Mouse (Mus musculus) forebrain, embryonic 13.5 days (tissue): ENCODE measurements at regions not wholly inside any gene's neighbourhood (a gene's known extent, or its start where the extent isn't known, plus 50 kb on each side); places are given as distances from the start of the nearest gene placed in this dataset.

Source experiments
- ATAC-seq: fragments of 200-750 bp; cut with Nextera tagmentation; 2 replicates; pipeline ENCODE4 v1.8.0; 2017
- H3K27ac ChIP-seq: fragments of 300-500 bp; sonication (generic); 2 replicates; pipeline ENCODE4 v1.5.1; 2015; ENCODE audit warnings: inconsistent platforms, mild to moderate bottlenecking, moderate library complexity
- H3K27me3 ChIP-seq: fragments of 300-500 bp; sonication (generic); 2 replicates; pipeline ENCODE4 v1.6.1; 2015; ENCODE audit warnings: mild to moderate bottlenecking, inconsistent platforms
- H3K36me3 ChIP-seq: fragments of 300-500 bp; sonication (generic); 2 replicates; pipeline ENCODE4 v1.6.1; 2015; ENCODE audit warnings: mild to moderate bottlenecking, inconsistent platforms; ENCODE audit not compliant: poor library complexity, severe bottlenecking
- H3K4me1 ChIP-seq: fragments of 300-500 bp; sonication (generic); 2 replicates; pipeline ENCODE4 v1.6.1; 2015; ENCODE audit warnings: inconsistent platforms
- H3K4me2 ChIP-seq: fragments of 300-500 bp; sonication (generic); 2 replicates; pipeline ENCODE4 v1.6.1; 2015; ENCODE audit warnings: inconsistent platforms, mild to moderate bottlenecking, moderate library complexity
- H3K4me3 ChIP-seq: fragments of 300-500 bp; sonication (generic); 2 replicates; pipeline ENCODE4 v1.5.1; 2015; ENCODE audit warnings: mild to moderate bottlenecking, inconsistent platforms
- H3K9ac ChIP-seq: fragments of 300-500 bp; sonication (generic); 2 replicates; pipeline ENCODE4 v1.6.1; 2015; ENCODE audit warnings: mild to moderate bottlenecking, inconsistent platforms
- H3K9me3 ChIP-seq: fragments of 300-500 bp; sonication (generic); replicated peaks from 2 replicates; pipeline ENCODE4 v1.6.1; 2016; ENCODE audit warnings: inconsistent platforms
- WGBS: fragments of 180-500 bp; shearing (Covaris S2); methylation state at CpG from one replicate; pipeline ENCODE4 v1.1.7; 2015; 5-methylcytosine and 5-hydroxymethylcytosine counted together

DNA sequence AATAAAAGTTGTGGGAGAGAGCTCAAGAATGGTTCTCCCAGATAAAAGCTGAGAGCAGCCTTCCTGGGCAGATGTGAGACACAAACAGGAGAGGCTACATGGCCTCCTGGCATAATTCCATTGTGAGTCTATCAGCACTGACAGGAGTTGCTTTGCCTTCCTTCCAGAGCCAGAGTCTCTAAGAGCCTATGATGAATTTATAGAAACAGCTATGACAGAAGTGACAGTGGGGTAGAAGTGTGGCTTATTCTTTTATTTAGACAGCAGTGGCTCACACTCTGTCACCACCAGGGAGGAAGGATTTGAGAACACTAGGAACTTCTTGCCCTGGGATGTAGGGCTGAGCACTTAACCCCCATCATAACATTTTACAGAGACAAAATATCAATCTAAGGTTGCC is 592.2 kb upstream of the Klf4 start:
- Histone ChIP-seq H3K9ac (no peak overlapping the region), H3K4me3 (no peak overlapping the region), H3K36me3 (no peaks in the 10 kb centered on the region), H3K4me2 (no peak overlapping the region), H3K4me1 (peaks cover 8% of the 10 kb centered on the region; the same call in 1 of the 2 replicates), H3K9me3 (no peaks in the 10 kb centered on the region), H3K27me3 (no peaks in the 10 kb centered on the region), H3K27ac (no peak overlapping the region)
- no peak for ATAC-seq

DNA sequence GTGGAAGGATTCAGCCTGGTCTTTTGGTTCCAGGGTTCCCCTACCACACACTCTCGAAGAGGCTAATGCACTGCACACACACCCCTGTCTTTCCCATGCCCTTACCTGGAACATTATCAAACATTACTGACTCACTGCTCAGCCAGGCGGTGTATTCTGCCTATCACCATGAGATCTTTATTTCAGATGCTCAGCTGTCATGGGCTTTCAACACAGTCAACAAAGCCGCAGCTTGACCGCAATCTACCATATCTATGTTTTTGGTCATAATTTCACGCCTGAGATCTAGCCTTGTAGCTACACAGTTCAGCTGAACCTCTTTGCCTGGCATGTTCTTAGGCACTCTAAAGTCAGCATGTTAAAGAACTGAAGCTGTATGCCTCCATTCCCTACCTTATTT is 589.9 kb upstream of the Klf4 start:
- Histone ChIP-seq H3K9ac (no peak overlapping the region), H3K9me3 (no peaks in the 10 kb centered on the region), H3K27ac (no peak overlapping the region), H3K27me3 (no peaks in the 10 kb centered on the region), H3K4me3 (no peak overlapping the region), H3K36me3 (no peaks in the 10 kb centered on the region), H3K4me1 (no peaks in the 10 kb centered on the region), H3K4me2 (no peak overlapping the region)
- no peak for ATAC-seq
- WGBS = 97% methylated on average over 5 of the region's 5 CpGs

DNA sequence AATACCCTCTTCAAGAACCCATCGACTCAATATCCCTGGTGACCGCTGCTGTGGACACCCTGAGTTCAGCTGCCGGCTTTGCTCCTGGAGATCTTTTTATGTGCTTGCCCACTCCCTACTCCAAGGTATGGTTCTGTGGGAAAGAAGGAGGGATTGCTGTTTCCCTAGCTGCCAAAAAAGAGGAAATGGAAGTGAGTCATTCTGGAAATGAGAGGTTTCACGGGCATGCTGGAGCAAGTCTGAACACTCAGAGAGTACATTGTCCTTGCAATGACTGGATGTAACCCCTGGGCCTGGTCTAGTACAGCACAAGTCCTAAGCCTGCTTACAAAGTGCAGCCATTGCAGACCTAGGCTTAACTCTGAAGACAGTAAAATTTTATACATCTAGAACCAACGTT is 589.4 kb upstream of the Klf4 start:
- no peaks in the 10 kb centered on the region for H3K9me3 ChIP-seq
- no peaks in the 10 kb centered on the region for H3K4me1 ChIP-seq
- WGBS = 95% methylated on average over 5 of the region's 5 CpGs
- ATAC-seq = no peak
- no peak overlapping the region for H3K9ac ChIP-seq
- H3K27me3 ChIP-seq = no peaks in the 10 kb centered on the region
- no peaks in the 10 kb centered on the region for H3K36me3 ChIP-seq
- no peak overlapping the region for H3K4me2 ChIP-seq
- H3K4me3 ChIP-seq = no peak overlapping the region
- no peak overlapping the region for H3K27ac ChIP-seq

DNA sequence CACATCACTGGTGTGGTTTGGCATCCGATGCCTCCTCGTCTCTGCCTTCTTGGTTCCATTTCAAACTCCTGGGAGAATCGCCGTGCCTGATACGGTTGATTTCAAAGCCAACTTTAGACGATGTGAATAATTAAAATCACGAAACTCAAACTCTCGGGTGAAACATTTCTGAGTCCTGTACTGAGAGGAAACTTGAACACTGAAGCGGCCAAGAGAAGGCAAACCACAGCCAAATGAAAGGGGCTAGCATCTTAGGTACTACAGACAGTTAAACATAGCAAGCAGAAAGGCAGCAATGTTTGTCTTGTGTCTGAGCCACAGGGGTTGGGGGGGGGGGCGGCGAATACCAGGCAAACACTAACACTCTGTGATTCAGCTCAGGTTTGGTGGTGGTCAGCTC is 588.1 kb upstream of the Klf4 start:
- Histone ChIP-seq H3K9me3 (no peaks in the 10 kb centered on the region), H3K9ac (no peak overlapping the region), H3K36me3 (no peaks in the 10 kb centered on the region), H3K27ac (no peak overlapping the region), H3K4me1 (no peaks in the 10 kb centered on the region), H3K4me3 (no peak overlapping the region), H3K27me3 (no peaks in the 10 kb centered on the region), H3K4me2 (no peak overlapping the region)
- no peak for ATAC-seq
- WGBS = 93% methylated on average over 11 of the region's 11 CpGs

DNA sequence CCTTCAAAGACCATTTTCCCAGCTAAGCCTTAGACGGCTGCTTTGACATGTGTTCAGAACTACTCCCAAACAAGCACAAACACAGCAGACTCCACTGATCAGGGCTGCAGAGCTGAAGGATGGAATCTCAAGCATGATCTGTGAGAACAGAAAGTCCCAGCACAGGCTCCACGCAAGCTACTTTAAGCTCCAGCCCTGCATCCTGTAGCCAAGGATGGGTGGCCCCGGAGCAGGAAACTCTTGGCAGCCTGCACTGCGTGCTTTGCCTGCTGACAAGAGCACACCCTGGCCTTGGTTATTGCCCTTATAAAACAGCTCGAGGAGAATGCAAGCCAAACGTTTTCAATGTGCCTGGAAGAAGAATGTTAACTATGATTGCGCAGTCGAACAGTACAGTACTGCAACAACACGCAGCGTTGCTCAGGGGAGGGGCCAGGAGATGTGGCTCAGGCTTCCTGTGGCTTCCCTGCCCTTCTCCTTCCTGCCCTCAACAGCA is 581.5 kb upstream of the Klf4 start:
- no peak overlapping the region for H3K4me2 ChIP-seq
- H3K27me3 ChIP-seq = no peaks in the 10 kb centered on the region
- no peak overlapping the region for H3K9ac ChIP-seq
- no peak overlapping the region for H3K4me3 ChIP-seq
- peak; percentile 76 for ATAC-seq
- peaks cover 9% of the 10 kb centered on the region for H3K4me1 ChIP-seq
- WGBS = 60% methylated on average over 10 of the region's 10 CpGs
- peak overlapping the region; percentile 52 for H3K27ac ChIP-seq
- H3K9me3 ChIP-seq = no peaks in the 10 kb centered on the region
- H3K36me3 ChIP-seq = no peaks in the 10 kb centered on the region

DNA sequence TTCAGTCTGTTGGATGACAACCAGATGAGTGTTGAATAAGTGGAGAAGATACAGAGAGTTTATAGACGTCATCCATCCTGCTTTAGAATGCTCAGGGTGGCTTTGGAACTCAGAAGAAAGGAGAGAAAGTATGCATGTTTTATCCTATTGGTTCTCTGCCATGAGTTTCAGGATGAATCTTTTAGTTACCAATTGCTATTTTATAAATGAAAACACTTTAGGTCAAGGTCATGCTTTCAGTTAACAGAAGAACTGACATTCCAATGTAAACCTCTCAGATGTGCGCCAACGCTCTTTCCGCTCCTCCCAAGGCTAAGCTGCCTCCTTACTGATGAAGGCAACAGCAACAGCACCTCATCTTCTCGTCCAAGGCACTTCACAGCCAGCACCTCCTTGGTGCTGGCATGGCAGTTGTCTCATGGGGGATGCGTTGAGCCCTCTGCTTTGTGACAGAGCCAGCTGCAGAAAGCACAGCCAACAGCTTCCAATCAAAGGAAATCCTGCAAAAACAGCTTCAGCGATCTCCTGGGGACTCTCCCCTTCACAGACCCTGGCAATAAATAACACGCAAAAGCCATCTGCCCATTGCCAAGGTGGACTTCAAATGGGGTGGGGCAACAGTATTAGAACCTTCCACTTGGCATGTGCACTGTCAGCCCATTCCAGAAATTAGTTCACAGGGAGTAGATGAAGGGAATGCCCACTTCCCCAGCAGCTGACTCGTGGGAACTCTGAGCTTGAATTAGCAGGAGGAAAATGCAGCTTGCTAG is 580.9 kb upstream of the Klf4 start:
- Histone ChIP-seq H3K4me2 (no peak overlapping the region), H3K36me3 (no peaks in the 10 kb centered on the region), H3K27me3 (no peaks in the 10 kb centered on the region), H3K4me3 (no peak overlapping the region), H3K9me3 (no peaks in the 10 kb centered on the region), H3K27ac (peak overlapping the region; percentile 52), H3K9ac (no peak overlapping the region), H3K4me1 (peaks cover 9% of the 10 kb centered on the region)
- WGBS = 67% methylated on average over 9 of the region's 9 CpGs
- ATAC-seq = peak; percentile 30; the same call in 1 of the 2 replicates

DNA sequence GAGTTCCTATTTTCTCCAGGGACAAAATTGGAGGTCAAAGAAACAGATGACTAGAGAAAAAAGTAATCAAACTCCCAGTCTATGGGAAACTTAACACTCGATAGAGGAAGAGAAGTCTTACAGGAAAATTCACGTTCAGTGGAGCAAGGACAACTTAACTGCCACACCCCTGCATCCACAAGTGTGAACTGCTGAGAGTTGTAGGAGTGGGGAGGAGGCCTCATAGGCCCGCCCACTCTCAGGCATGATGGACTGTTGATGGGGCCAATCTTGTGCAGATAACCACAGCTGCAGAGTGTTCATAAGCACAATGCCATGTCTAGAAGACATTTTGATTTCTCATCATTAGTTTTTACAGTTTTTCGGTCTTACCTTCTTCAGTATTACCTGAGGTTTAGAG is 574.7 kb upstream of the Klf4 start:
- Histone ChIP-seq H3K4me2 (no peak overlapping the region), H3K9ac (no peak overlapping the region), H3K4me3 (no peak overlapping the region), H3K27ac (no peak overlapping the region), H3K4me1 (no peaks in the 10 kb centered on the region), H3K9me3 (no peaks in the 10 kb centered on the region), H3K27me3 (no peaks in the 10 kb centered on the region), H3K36me3 (no peaks in the 10 kb centered on the region)
- no peak for ATAC-seq
- 79% methylated on average over 4 of the region's 4 CpGs for WGBS

DNA sequence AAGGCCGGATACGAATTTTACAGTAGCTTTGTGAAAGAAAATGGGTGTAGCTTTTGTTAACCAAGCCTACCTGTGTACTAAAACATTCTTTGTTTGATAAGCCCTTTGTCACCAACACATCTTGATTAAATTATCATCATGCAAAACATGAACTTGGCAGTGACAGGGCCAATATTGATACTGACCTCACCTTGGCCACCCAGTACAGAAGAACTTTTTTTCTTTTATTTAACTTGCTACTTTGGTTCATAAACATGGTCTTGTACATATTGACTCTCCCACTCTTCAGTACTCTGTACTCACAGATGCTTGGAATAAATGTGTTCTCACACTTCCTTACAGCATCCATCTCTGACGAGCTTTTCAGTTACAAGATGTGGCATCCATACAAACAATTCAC is 570.0 kb upstream of the Klf4 start:
- WGBS = 89% methylated on average over 3 of the region's 3 CpGs
- no peak overlapping the region for H3K4me3 ChIP-seq
- no peaks in the 10 kb centered on the region for H3K9me3 ChIP-seq
- no peaks in the 10 kb centered on the region for H3K36me3 ChIP-seq
- no peaks in the 10 kb centered on the region for H3K27me3 ChIP-seq
- ATAC-seq = no peak
- no peak overlapping the region for H3K9ac ChIP-seq
- H3K4me1 ChIP-seq = no peaks in the 10 kb centered on the region
- H3K4me2 ChIP-seq = no peak overlapping the region
- H3K27ac ChIP-seq = no peak overlapping the region

DNA sequence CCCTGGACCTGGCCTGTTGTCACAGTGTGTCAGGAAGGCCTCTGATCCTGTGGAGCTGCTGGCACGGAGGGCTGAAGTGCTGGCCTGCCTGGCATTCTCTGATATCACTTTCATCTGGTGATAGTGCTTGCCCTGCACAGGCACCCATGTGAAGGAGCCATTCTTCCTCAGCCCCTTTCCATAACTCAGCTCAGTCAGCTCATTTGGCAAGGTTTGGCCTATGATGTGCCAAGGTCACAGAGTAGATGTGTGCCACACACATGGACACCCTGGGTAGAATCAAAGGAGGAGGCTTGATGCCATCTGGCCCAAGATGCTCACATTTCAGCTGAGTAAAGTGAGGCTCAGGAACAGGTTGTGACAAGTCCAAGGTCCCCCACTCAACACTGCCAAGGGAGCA is 558.5 kb upstream of the Klf4 start:
- no peaks in the 10 kb centered on the region for H3K27me3 ChIP-seq
- no peaks in the 10 kb centered on the region for H3K36me3 ChIP-seq
- H3K9ac ChIP-seq = no peak overlapping the region
- H3K9me3 ChIP-seq = no peaks in the 10 kb centered on the region
- H3K4me1 ChIP-seq = peaks cover 6% of the 10 kb centered on the region
- WGBS = 92% methylated on average over 1 of the region's 1 CpGs
- ATAC-seq = no peak
- no peak overlapping the region for H3K4me2 ChIP-seq
- no peak overlapping the region for H3K4me3 ChIP-seq
- no peak overlapping the region for H3K27ac ChIP-seq

DNA sequence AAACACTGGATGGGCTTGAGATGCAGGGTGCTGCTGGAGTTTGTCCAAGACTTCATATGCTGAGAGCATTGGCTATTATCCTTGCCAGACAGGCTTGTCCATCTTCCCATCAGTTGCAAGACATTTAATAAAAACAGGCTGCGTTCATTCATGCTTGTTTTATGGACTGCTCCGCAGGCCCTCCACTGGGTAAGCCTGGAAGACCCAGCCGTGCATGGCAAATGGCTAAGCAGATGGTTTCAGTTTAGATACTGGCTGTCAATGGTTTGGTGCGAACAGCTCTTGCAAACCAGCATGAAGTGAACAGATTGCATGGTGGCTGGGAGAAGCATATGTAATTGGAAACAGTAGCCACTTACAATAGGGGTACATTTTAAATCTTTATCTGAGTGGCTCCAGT is 556.4 kb upstream of the Klf4 start:
- no peaks in the 10 kb centered on the region for H3K27me3 ChIP-seq
- H3K4me3 ChIP-seq = no peak overlapping the region
- H3K9ac ChIP-seq = no peak overlapping the region
- WGBS = 41% methylated on average over 4 of the region's 4 CpGs
- H3K4me1 ChIP-seq = peaks cover 6% of the 10 kb centered on the region
- H3K27ac ChIP-seq = no peak overlapping the region
- no peak overlapping the region for H3K4me2 ChIP-seq
- peak; percentile 96 for ATAC-seq
- H3K36me3 ChIP-seq = no peaks in the 10 kb centered on the region
- no peaks in the 10 kb centered on the region for H3K9me3 ChIP-seq

DNA sequence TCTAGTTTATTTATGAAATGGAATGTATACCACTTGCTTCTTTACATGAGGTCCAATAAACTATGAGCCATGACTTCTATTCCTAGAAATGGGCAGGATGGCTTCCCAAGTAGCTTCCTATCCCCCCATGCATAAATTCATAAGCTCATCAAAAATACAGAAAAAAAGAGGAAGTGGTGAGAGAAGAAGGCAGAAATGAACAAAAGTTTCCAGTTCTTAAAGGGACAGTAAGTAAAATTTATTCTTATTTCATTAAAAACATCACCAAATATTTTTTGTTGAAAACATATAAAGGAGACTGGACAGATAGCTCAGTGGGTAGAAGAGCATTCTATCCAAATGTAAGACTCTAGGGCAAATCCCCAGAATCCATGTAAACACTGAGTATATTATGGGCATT is 554.0 kb upstream of the Klf4 start:
- no peak overlapping the region for H3K27ac ChIP-seq
- no peaks in the 10 kb centered on the region for H3K9me3 ChIP-seq
- no peaks in the 10 kb centered on the region for H3K27me3 ChIP-seq
- no peak overlapping the region for H3K4me3 ChIP-seq
- H3K4me2 ChIP-seq = no peak overlapping the region
- H3K36me3 ChIP-seq = no peaks in the 10 kb centered on the region
- ATAC-seq = no peak
- H3K4me1 ChIP-seq = peaks cover 6% of the 10 kb centered on the region
- H3K9ac ChIP-seq = no peak overlapping the region

DNA sequence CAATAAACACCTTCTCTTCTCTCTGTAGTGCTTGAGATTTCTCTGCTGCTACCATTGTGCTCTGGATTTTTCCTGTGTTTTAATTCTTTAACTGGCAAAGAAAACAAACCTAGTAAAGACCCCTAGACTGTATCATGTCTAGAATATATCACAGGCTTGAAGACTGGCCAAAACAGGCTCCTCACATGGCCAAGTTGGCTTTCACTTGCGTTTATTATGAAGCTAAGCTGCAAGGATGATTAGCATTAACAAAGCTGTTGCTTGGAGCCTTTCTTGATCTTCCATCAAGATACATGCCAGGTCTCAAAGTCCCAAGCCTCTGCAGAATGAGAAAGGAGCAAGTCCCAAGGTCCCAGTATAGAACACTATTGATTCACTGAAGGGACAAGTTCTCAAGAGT is 551.9 kb upstream of the Klf4 start:
- no peak for ATAC-seq
- Histone ChIP-seq H3K9ac (no peak overlapping the region), H3K9me3 (no peaks in the 10 kb centered on the region), H3K36me3 (no peaks in the 10 kb centered on the region), H3K27ac (no peak overlapping the region), H3K4me2 (no peak overlapping the region), H3K27me3 (no peaks in the 10 kb centered on the region), H3K4me1 (peaks cover under 1% of the 10 kb centered on the region), H3K4me3 (no peak overlapping the region)
- 57% methylated on average over 1 of the region's 1 CpGs for WGBS

DNA sequence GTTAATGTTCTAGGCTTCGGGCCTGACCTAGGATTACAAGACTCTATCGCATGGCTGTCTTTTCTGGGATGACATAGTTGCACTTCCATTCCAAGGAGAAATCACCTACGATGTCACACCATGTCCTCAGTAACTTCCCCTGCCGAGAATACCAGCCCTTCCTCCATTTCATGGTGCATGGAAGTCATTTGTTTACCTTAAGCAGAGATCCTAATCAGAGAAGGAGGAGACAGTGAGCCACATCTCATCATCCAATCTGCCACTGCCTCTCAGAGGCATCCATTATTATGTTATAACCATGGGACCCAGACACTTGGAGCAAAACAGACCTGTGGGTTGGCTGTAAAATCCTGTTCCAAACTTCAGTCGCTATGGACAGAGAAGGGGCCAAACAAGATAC is 550.1 kb upstream of the Klf4 start:
- no peaks in the 10 kb centered on the region for H3K36me3 ChIP-seq
- H3K9me3 ChIP-seq = no peaks in the 10 kb centered on the region
- H3K27ac ChIP-seq = no peak overlapping the region
- no peaks in the 10 kb centered on the region for H3K4me1 ChIP-seq
- 92% methylated on average over 5 of the region's 5 CpGs for WGBS
- no peak for ATAC-seq
- H3K4me3 ChIP-seq = no peak overlapping the region
- H3K9ac ChIP-seq = no peak overlapping the region
- H3K27me3 ChIP-seq = no peaks in the 10 kb centered on the region
- H3K4me2 ChIP-seq = no peak overlapping the region
